Mouse (Mus musculus): ENCODE measurements around the gene Cd248. TPM values are rescaled to one million over a fixed set of nuclear protein-coding genes. Genes with fewer than 3 reads are reported as not detected.

Cd248 gene
- polyA plus RNA-seq, 1 experiment from 2014 or later: 19.9 TPM

- H3K4me3 ChIP-seq (replicated peaks): peak overlapping the region; percentile 41; the same call in 1 of the 2 replicates
- no peak for ATAC-seq (ENCODE audit: low FRiP score)
- peak overlapping the region; percentile 83 for H3K4me2 ChIP-seq
- H3K27ac ChIP-seq (replicated peaks): no peak overlapping the region
- peaks cover 45% of the 10 kb centered on the region for H3K4me1 ChIP-seq
- peaks cover 52% of the 10 kb centered on the region for H3K27me3 ChIP-seq (replicated peaks)
- H3K9ac ChIP-seq (replicated peaks): no peak overlapping the region
- whole genome bisulfite sequencing: 81% methylated on average over 5 of the region's 5 CpGs
- H3K36me3 ChIP-seq: no peaks in the 10 kb centered on the region
- no peaks in the 10 kb centered on the region for H3K9me3 ChIP-seq (replicated peaks)
These were observed 1.6 kb downstream of the Cd248 start for GRCm38 (mm10) chr19:5069486-5069885.

- no peak for ATAC-seq (ENCODE audit: low FRiP score)
- peaks cover 45% of the 10 kb centered on the region for H3K4me1 ChIP-seq
- 76% methylated on average over 7 of the region's 7 CpGs for WGBS
- H3K4me3 ChIP-seq (replicated peaks): no peak overlapping the region
- peak overlapping the region; percentile 83 for H3K4me2 ChIP-seq
- no peak overlapping the region for H3K27ac ChIP-seq (replicated peaks)
- no peaks in the 10 kb centered on the region for H3K9me3 ChIP-seq (replicated peaks)
- H3K36me3 ChIP-seq: no peaks in the 10 kb centered on the region
- H3K27me3 ChIP-seq (replicated peaks): peaks cover 57% of the 10 kb centered on the region
- no peak overlapping the region for H3K9ac ChIP-seq (replicated peaks)
These were observed 2.1 kb downstream of the Cd248 start for GRCm38 (mm10) chr19:5069978-5070377.

GRCm38 (mm10) chr19:5071077-5071476 lies 3.2 kb downstream of the Cd248 start:
- Histone ChIP-seq H3K9ac (replicated peaks) (peak overlapping the region; percentile 51), H3K9me3 (replicated peaks) (no peaks in the 10 kb centered on the region), H3K4me3 (replicated peaks) (peak overlapping the region; percentile 44), H3K27me3 (replicated peaks) (peaks cover 54% of the 10 kb centered on the region), H3K4me2 (peak overlapping the region; percentile 83), H3K27ac (replicated peaks) (peak overlapping the region; percentile 68), H3K4me1 (peaks cover 45% of the 10 kb centered on the region), H3K36me3 (no peaks in the 10 kb centered on the region)
- 10% methylated on average over 11 of the region's 11 CpGs for WGBS
- no peak for ATAC-seq (ENCODE audit: low FRiP score)

- Histone ChIP-seq H3K27ac (replicated peaks) (peak overlapping the region; percentile 68), H3K4me1 (peaks cover 45% of the 10 kb centered on the region), H3K4me2 (peak overlapping the region; percentile 83), H3K36me3 (no peaks in the 10 kb centered on the region), H3K27me3 (replicated peaks) (peaks cover 47% of the 10 kb centered on the region), H3K4me3 (replicated peaks) (peak overlapping the region; percentile 44), H3K9me3 (replicated peaks) (no peaks in the 10 kb centered on the region), H3K9ac (replicated peaks) (peak overlapping the region; percentile 51)
- peak; percentile 82 for ATAC-seq (ENCODE audit: low FRiP score)
- 1% methylated on average over 40 of the region's 40 CpGs for WGBS
These were observed 3.9 kb downstream of the Cd248 start for GRCm38 (mm10) chr19:5071545-5072369.

GRCm38 (mm10) chr19:5072389-5073019 lies 4.6 kb downstream of the Cd248 start:
- Histone ChIP-seq H3K9ac (replicated peaks) (no peak overlapping the region), H3K4me2 (peak overlapping the region; percentile 83), H3K36me3 (no peaks in the 10 kb centered on the region), H3K4me1 (peaks cover 40% of the 10 kb centered on the region), H3K4me3 (replicated peaks) (peak overlapping the region; percentile 44), H3K9me3 (replicated peaks) (no peaks in the 10 kb centered on the region), H3K27ac (replicated peaks) (peak overlapping the region; percentile 68), H3K27me3 (replicated peaks) (peaks cover 39% of the 10 kb centered on the region)
- no peak for ATAC-seq (ENCODE audit: low FRiP score)
- 4% methylated on average over 20 of the region's 20 CpGs for WGBS

GRCm38 (mm10) chr19:5073028-5073427 lies 5.2 kb downstream of the Cd248 start:
- Histone ChIP-seq H3K27ac (replicated peaks) (no peak overlapping the region), H3K36me3 (no peaks in the 10 kb centered on the region), H3K4me2 (peak overlapping the region; percentile 83), H3K9ac (replicated peaks) (no peak overlapping the region), H3K4me1 (peaks cover 34% of the 10 kb centered on the region), H3K4me3 (replicated peaks) (peak overlapping the region; percentile 44), H3K9me3 (replicated peaks) (no peaks in the 10 kb centered on the region), H3K27me3 (replicated peaks) (peaks cover 38% of the 10 kb centered on the region)
- no peak for ATAC-seq (ENCODE audit: low FRiP score)
- 1% methylated on average over 15 of the region's 15 CpGs for WGBS

- 39% methylated on average over 5 of the region's 5 CpGs for WGBS
- no peaks in the 10 kb centered on the region for H3K9me3 ChIP-seq (replicated peaks)
- ATAC-seq (ENCODE audit: low FRiP score): no peak
- peak overlapping the region; percentile 83; the same call in 1 of the 2 replicates for H3K4me2 ChIP-seq
- peaks cover 30% of the 10 kb centered on the region for H3K4me1 ChIP-seq
- no peak overlapping the region for H3K9ac ChIP-seq (replicated peaks)
- H3K36me3 ChIP-seq: no peaks in the 10 kb centered on the region
- H3K27ac ChIP-seq (replicated peaks): no peak overlapping the region
- H3K27me3 ChIP-seq (replicated peaks): peaks cover 38% of the 10 kb centered on the region
- no peak overlapping the region for H3K4me3 ChIP-seq (replicated peaks)
These were observed 5.6 kb downstream of the Cd248 start for GRCm38 (mm10) chr19:5073518-5073917.

- H3K27me3 ChIP-seq (replicated peaks): peaks cover 58% of the 10 kb centered on the region
These were observed 11.4 kb downstream of the Cd248 start for GRCm38 (mm10) chr19:5079279-5079678.

GRCm38 (mm10) chr19:5082005-5082404 lies 14.1 kb downstream of the Cd248 start:
- Histone ChIP-seq H3K9me3 (replicated peaks) (no peaks in the 10 kb centered on the region), H3K27me3 (replicated peaks) (peaks cover 69% of the 10 kb centered on the region), H3K9ac (replicated peaks) (no peak overlapping the region), H3K36me3 (no peaks in the 10 kb centered on the region), H3K27ac (replicated peaks) (no peak overlapping the region), H3K4me3 (replicated peaks) (no peak overlapping the region), H3K4me1 (peaks cover 21% of the 10 kb centered on the region), H3K4me2 (no peak overlapping the region)
- no peak for ATAC-seq (ENCODE audit: low FRiP score)
- WGBS: 62% methylated on average over 18 of the region's 18 CpGs

More at GRCm38 (mm10) chr19:5079279-5079678, 11.4 kb downstream of the Cd248 start:
- Histone ChIP-seq H3K9ac (replicated peaks) (no peak overlapping the region), H3K4me2 (no peak overlapping the region), H3K4me1 (peaks cover 5% of the 10 kb centered on the region; the same call in 1 of the 2 replicates), H3K36me3 (no peaks in the 10 kb centered on the region), H3K27ac (replicated peaks) (no peak overlapping the region), H3K4me3 (replicated peaks) (no peak overlapping the region), H3K9me3 (replicated peaks) (no peaks in the 10 kb centered on the region)
- ATAC-seq (ENCODE audit: low FRiP score): no peak
- 90% methylated on average over 1 of the region's 1 CpGs for WGBS

- ATAC-seq (ENCODE audit: low FRiP score): no peak
- Histone ChIP-seq H3K27me3 (replicated peaks) (peaks cover 69% of the 10 kb centered on the region), H3K4me3 (replicated peaks) (no peak overlapping the region), H3K4me2 (no peak overlapping the region), H3K36me3 (no peaks in the 10 kb centered on the region), H3K9ac (replicated peaks) (no peak overlapping the region), H3K27ac (replicated peaks) (no peak overlapping the region), H3K4me1 (peaks cover 27% of the 10 kb centered on the region), H3K9me3 (replicated peaks) (no peaks in the 10 kb centered on the region)
- WGBS: 62% methylated on average over 24 of the region's 24 CpGs
These were observed 14.7 kb downstream of the Cd248 start for GRCm38 (mm10) chr19:5082596-5082995.

GRCm38 (mm10) chr19:5083961-5084833 lies 16.3 kb downstream of the Cd248 start:
- Histone ChIP-seq H3K27ac (replicated peaks) (peak overlapping the region; percentile 62; the same call in 1 of the 2 replicates), H3K9me3 (replicated peaks) (no peaks in the 10 kb centered on the region), H3K4me1 (peaks cover 34% of the 10 kb centered on the region), H3K4me2 (peak overlapping the region; percentile 70), H3K27me3 (replicated peaks) (peaks cover 69% of the 10 kb centered on the region), H3K9ac (replicated peaks) (peak overlapping the region; percentile 77), H3K4me3 (replicated peaks) (peak overlapping the region; percentile 58), H3K36me3 (no peaks in the 10 kb centered on the region)
- WGBS: 81% methylated on average over 3 of the region's 3 CpGs
- ATAC-seq (ENCODE audit: low FRiP score): no peak
